Mouse (Mus musculus) left cerebral cortex, adult 9 months (tissue): ENCODE measurements around the gene Vmn1r39.
"Not testable (repeated sequence)": the region's sequence is repeated elsewhere in the genome, so short reads cannot be mapped to it uniquely, and the experiment has no call there.

ENCODE experiments used
- DNase-seq, 2 experiments: peaks; one replicate each; pipeline ENCODE4 v3.0.0; 2022; ENCODE audit warnings: low spot score in 2 of 2

Vmn1r39 gene

DNA sequence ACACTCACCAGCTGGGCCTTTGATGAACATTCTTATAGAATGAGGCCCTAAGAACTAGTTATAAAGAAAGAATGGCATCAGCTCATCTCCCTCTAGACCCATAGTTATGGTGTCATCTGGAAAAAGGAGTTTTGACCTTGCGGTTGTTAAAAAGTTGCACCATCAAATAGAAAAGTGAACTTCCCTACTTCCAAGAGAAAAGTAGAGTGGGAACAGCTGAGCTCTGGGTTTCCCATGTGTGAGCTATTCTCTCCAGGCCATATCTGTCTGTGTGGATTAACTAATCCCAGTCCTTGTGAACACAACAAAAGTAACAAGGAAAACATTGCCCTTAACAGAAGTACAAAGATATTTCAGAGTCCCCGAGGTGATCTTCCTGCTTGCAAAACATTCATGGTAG lies at the start of gene Vmn1r39:
Gene Vmn1r39, minus strand, starts transcription at position 101 of the 400 bp plus-strand sequence.
- no peak for DNase-seq

DNA sequence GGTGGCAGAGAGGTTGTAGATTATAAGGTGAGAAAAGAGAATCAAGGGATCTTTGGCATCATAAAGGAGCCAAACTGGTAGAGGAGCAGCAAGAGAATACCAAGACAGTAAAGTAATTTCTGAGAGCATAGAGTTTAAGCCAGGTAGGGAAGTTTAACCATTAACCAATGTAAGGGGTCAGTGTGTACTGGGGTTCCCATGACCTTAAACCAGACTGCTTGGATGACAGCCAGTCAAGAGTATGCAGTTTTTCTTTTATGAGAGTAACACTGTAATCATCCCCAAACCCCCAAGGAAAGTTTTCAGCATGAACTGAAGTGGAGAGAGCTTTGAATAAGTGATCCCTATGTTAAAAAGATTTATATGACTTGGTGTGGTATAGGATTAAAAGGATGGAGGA lies 49.0 kb upstream of the Vmn1r39 start:
- DNase-seq: no peak

DNA sequence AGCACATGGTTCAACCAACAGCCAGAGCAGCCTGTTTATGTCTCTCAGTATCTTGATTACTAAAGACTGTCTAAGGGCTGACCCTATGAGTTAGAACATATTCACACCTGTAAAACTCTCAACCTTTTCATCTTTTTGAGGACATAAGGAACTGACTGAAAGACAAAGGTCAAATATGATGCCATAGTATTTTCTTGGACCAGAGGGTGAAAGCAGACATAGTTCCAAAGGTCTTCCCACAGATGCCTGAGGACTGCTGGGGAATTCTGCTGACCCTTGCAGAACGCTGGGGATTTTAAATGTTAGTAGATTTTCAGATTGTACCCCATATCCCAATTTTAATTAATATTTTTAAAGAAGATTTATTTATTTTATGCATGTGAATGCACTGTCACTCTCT lies 47.9 kb upstream of the Vmn1r39 start:
- DNase-seq: no peak

DNA sequence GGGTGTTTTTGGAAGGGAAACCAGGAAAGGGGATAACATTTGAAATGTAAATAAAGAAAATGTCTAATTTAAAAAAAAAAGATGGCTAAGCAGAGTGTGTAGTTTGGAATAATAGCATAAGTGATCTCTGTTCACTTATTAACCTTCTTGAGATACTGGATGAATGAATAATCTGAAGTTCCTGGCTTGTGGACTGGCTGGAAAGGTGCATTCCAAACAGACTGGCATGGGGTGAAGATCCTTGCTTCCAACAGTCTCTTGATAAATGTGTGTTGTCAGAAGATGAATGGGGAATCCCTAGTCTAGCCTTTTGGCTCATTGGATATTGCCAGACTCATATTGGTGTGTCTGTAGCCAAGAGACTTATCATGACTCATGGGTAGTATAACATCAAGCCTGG lies 45.8 kb upstream of the Vmn1r39 start:
- DNase-seq: no peak

DNA sequence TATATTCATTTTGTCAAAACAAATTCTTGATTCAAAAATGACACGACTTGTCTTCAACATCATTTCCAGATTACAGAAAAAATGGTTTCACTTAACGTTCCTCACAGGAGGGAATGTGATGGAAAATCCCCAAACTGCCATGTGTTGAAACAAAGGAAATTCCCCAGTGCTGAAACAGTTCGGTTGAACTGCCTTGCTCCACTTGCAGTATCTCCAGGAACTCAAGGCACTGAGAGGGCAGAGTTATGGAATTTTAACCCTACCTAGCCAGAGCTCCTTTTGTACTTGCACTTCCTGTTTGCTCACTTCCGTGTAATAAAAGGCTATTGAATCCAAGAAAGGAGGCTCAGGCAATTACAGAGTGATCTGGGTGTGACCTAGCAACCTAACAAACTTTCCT lies 38.5 kb upstream of the Vmn1r39 start:
- no peak for DNase-seq

DNA sequence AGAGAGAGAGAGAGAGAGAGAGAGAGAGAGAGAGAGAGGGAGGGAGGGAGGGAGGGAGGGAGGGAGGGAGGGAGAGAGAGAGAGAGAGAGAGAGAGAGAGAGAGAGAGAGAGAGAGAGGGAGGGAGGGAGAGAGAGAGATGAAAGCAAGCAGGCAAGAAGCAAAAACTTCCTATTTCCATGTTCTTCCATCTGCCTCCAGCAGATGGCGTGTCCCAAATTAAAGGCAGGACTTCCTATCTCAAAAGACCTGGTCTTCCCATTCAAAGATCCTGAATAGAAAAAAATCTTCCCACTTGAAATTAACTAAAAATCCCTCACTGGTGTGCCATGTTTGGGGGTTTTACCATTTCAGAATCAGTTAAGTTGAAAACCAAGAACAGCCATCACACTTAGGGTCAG lies 30.2 kb upstream of the Vmn1r39 start:
- DNase-seq: peak in 1 of 2 experiments; percentile 56

DNA sequence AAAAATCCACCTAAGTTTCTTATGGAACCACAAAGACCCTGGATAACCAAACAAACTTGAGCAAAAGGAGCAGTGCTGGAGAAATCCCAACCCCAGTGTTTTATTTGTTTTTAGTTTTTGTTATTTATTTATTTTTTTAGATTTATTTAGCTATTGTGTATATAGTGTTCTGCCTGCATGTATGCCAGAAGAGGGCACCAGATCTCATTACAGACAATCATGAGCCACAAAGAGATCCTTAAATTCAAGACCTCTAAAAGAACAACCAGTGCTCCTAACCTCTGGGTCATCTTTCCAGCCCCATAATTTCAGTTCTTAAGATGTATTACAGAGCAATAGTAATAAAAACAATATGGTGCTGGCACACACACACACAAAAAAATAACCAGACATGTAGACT lies 26.5 kb upstream of the Vmn1r39 start:
- DNase-seq: no peak

DNA sequence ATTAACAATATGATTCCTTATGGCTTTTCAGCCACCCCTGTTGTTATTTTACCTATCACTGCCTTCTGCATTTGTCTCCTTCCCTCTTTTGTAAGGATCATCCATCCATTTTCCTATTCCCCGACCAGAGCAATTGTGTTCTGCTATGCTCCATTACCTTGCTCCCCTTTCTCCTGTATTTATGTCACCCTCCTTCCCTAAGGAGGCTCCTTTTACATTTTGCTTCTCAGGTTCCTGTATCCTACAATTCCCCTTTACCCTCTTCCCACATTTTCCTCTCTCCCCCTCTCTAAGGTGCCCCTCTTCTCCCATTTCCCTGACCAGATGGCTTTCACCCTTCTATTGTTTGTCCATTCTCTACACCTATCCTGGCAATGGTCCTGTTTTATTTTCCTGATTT lies 4.1 kb downstream of the Vmn1r39 start:
- no peak for DNase-seq

DNA sequence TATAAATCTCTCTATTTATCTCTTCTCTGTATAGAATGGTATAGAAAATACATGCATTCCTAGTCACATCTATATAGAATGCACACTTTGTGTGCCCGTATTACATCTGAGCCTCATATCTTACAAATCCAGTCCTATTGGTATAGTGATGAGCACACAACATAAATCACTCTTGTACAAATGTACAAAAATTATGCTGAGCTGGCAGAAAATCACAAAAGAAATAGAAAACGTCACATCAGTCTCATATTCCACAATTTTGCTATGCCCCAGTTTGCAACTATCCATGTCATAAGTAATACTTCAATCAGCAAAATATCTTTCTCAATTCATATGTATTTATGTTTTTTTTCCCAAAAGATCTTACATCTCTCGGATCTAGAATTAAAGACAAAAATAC lies 4.7 kb downstream of the Vmn1r39 start:
- DNase-seq: no peak

DNA sequence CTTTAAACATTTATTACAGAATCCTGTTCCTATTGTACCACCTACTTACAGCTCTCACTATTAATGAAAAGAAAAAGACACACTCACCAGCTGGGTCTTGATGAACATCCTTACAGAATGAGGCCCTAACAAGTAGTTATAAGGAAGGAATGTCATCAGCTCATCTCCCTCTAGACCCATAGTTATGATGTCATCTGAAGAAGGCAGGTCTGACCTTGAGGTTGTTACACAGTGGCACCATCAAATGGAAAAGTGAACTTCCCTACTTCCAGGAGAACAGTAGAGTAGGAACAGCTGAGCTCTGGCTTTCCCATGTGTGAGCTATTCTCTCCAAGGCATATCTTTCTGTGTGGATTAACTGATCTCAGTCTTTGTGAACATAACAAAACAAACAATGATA lies 27.9 kb downstream of the Vmn1r39 start, which contains the start of gene Vmn1r38:
Gene Vmn1r38, minus strand, starts transcription at position 101 of the 400 bp plus-strand sequence.
- DNase-seq: not testable (repeated sequence)
